Mouse (Mus musculus): ENCODE data around the gene Gdpd5.

DNA sequence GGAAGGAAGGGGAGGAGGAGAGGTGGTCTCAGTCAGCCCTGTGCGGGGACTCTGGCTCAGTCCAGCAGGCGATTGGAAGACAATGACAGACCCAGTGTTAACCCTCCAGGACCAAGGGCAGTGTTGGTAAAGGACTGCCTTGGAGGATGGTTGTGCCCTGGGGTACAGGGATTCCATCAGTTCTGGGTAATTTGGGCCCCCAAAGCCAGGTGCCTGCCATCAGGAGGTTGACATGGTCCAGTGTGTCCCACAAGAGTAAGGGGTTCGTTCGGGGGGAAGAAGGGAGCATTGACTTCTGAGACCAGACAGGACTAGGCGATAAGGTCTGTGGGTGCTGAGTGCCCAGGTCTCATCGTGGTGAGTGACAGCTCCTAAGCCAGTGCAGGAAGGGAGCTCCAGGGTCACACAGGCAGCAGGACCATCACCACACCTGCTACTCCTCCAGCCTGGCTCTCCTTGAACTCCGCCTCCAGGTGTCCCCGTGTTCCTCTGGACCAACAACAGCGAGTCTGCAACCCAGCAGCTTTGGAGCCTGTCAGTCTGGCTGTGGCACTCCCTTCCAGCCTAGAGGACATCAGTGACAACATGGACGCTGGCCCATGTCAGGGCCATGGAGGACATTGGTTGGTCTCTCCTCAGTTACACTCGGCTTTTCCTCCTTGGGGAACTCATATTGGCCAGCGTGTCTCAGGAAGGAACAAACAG, 23.0 kb downstream of the Gdpd5 start:
- TF ChIP-seq CTCF (IDR thresholded peaks at IDR 0.05; ENCODE audit: borderline replicate concordance, control insufficient read depth, extremely low read depth, insufficient read depth, low read length, poor library complexity) = no peak
- TF ChIP-seq POLR2A (IDR thresholded peaks at IDR 0.05; ENCODE audit: control insufficient read depth, extremely low read depth, insufficient read depth, low read length, poor library complexity) = no peak
